Comparison of ENCODE assay signal across 19 mouse cellular contexts in the genomic region with DNA sequence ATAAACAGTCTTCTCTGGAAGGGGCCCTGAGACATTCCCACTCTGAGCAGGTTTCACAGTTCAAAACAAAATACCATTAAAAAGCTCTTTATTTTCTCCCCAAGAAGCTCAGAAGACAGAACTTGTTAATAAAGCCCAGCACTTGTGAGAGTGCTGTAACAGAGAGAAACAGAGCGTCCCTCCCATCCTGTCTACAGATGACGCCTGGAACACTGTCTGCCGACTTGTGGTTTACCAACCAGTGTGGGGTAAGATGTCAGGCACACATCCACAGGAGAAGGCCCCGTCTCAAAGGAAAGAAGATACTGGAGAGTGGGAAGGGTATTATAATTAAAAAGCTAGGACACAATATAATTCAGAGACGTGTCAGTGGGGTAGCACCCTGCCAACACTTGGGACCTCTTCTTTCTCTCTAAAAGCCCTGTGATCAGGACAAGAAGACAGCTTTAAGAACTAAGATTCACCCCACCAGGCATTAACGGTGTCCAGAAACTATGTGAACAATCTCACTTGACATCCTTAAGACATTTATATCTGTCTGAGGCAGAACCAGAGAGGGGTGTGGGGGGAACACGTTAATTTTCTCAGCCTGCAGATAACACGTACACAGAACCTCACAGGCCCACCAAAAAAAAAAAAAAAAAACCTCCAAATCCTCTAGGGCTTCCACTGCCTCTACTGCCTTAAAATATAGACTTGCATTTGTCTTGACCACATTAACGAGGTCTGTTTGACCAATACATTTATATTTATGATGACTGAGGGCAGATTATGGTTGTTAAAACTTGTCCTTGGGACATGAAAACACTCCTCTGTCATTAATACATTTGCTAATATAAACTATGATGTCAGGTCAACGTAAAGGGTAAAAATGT. TPM values are rescaled to one million over a fixed set of nuclear protein-coding genes. Genes with fewer than 3 reads are reported as not detected.
A peak's percentile ranks its signal among the peaks of the same experiment; 100 is the strongest.
DNase-seq lines count a peak whose midpoint lies in the region; ATAC-seq lines count a peak whose summit lies in the region.
"Had no signal": no experiment of that assay in that cellular context is flagged by ENCODE, and none has a peak within 500 bp of the region (broad histone marks: within the 10 kb centered on the region; RNA-seq: fewer than 3 reads in every experiment).

No protein-coding gene starts in this region.

- intact Hi-C loops in left cerebral cortex, postnatal 14 days (cut with DNase I), result no loop called here

- peak overlapping the region; percentile 85 for H3K27ac ChIP-seq in intestine, embryonic 16.5 days (ENCODE audit: low read length)
- H3K27ac ChIP-seq: embryonic facial prominence, embryonic 12.5 days; hindbrain, postnatal 0 days; macrophage; midbrain, embryonic 15.5 days; neural tube, embryonic 13.5 days had no signal

- no peaks in the 10 kb centered on the region for H3K36me3 ChIP-seq in intestine, embryonic 16.5 days (ENCODE audit: control insufficient read depth, insufficient read depth, low read length)
- H3K36me3 ChIP-seq: embryonic facial prominence, embryonic 12.5 days; midbrain, embryonic 15.5 days; neural tube, embryonic 13.5 days had no signal

- H3K9me3 ChIP-seq in intestine, embryonic 16.5 days (ENCODE audit: control insufficient read depth, low read length), result no peaks in the 10 kb centered on the region
- H3K9me3 ChIP-seq: embryonic facial prominence, embryonic 12.5 days; midbrain, embryonic 15.5 days; neural tube, embryonic 13.5 days had no signal

- WGBS in intestine, embryonic 16.5 days, result 41% methylated on average over 10 of the region's 10 CpGs

- DNase-seq in heart, adult 11 months, result peak; percentile 73
- DNase-seq in heart, postnatal 4 days, result no peak
- peak; percentile 19 for DNase-seq in 3T3-L1 (ENCODE audit: low read depth, low spot score)
- no peak for DNase-seq in left cerebral cortex, postnatal 14 days (ENCODE audit: low spot score in 2 of 2)
- DNase-seq in cerebellum, adult 9-11 months, result no peak
- DNase-seq: cerebellum, postnatal 36 days; gastrocnemius, postnatal 10 days; thymus, postnatal 4 days had no signal

- no peak overlapping the region for H3K9ac ChIP-seq in intestine, embryonic 16.5 days (ENCODE audit: low read depth, low read length)
- H3K9ac ChIP-seq: embryonic facial prominence, embryonic 12.5 days; midbrain, embryonic 15.5 days; neural tube, embryonic 13.5 days had no signal

- H3K4me1 ChIP-seq in intestine, embryonic 16.5 days (ENCODE audit: control insufficient read depth, insufficient read depth, low read length), result peaks cover 26% of the 10 kb centered on the region
- H3K4me1 ChIP-seq: embryonic facial prominence, embryonic 12.5 days; midbrain, embryonic 15.5 days; neural tube, embryonic 13.5 days had no signal

- ATAC-seq in intestine, embryonic 16.5 days, result peak; percentile 55
- ATAC-seq in megakaryocyte progenitor cell, adult 5-6 weeks (replicated peaks; ENCODE audit: poor library complexity), result peak; percentile 75
- ATAC-seq in monocyte, adult 5-6 weeks (replicated peaks; ENCODE audit: insufficient number of reproducible peaks, low FRiP score, low TSS enrichment, poor library complexity, severe bottlenecking), result no peak
- ATAC-seq: hindbrain, postnatal 0 days; midbrain, embryonic 15.5 days had no signal

- H3K4me2 ChIP-seq in intestine, embryonic 16.5 days (ENCODE audit: low read depth, low read length), result no peak overlapping the region
- H3K4me2 ChIP-seq: embryonic facial prominence, embryonic 12.5 days; midbrain, embryonic 15.5 days; neural tube, embryonic 13.5 days had no signal

- no peak overlapping the region for H3K4me3 ChIP-seq in intestine, embryonic 16.5 days (ENCODE audit: low read length)
- H3K4me3 ChIP-seq: embryonic facial prominence, embryonic 12.5 days; midbrain, embryonic 15.5 days; neural tube, embryonic 13.5 days had no signal

- 0 out of 2 replicates have a peak, but pooled peaks cover 2% of the 10 kb centered on the region for H3K27me3 ChIP-seq in intestine, embryonic 16.5 days (replicated peaks; ENCODE audit: control insufficient read depth, insufficient read depth, low read length)
- H3K27me3 ChIP-seq: midbrain, embryonic 15.5 days; neural tube, embryonic 13.5 days; Patski had no signal

RNA-seq across cellular contexts. Expression of a gene that starts 29.6 kb away (rescaled TPM):
- total RNA-seq in heart, postnatal 4 days (2021), result under 1 TPM in 1 of 2 experiments, not detected in 1; 0.14 TPM
- 1.1 and 1.5 TPM in 2 replicates for polyA plus RNA-seq in intestine, embryonic 16.5 days (2015; fragmentation: Nextera tagmentation; extraction: Ambion mirVana)
- total RNA-seq in megakaryocyte progenitor cell, adult 5-6 weeks (2015), result 0.49 and 0.67 TPM in 2 replicates
- 0.33 TPM in 1 of 2 replicates, not detected in the other for total RNA-seq in megakaryocyte progenitor cell, adult 5-6 weeks (2017)
- under 1 TPM in 1 of 2 experiments, not detected in 1; 0.36 TPM for total RNA-seq in left cerebral cortex, postnatal 14 days (2021)
- not detected in 3 replicates for total RNA-seq in monocyte, adult 5-6 weeks (2017)
- total RNA-seq: heart, postnatal 14 days had no signal
- polyA plus RNA-seq: embryonic facial prominence, embryonic 12.5 days; limb, embryonic 11.5 days; macrophage; midbrain, embryonic 15.5 days; neural tube, embryonic 13.5 days; Patski had no signal

RNA-seq across cellular contexts. Expression of a gene that starts 49.1 kb away (rescaled TPM):
- 10 to 100 TPM; 13.7 to 20.6 TPM for total RNA-seq in heart, postnatal 4 days (2021)
- polyA plus RNA-seq in intestine, embryonic 16.5 days (2015; fragmentation: Nextera tagmentation; extraction: Ambion mirVana), result 30.0 and 33.8 TPM in 2 replicates
- total RNA-seq in megakaryocyte progenitor cell, adult 5-6 weeks (2015), result 11.6 and 14.7 TPM in 2 replicates
- total RNA-seq in megakaryocyte progenitor cell, adult 5-6 weeks (2017), result 10.3 and 15.2 TPM in 2 replicates
- 1 to 10 TPM in 1 of 2 experiments, under 1 TPM in 1; 0.64 to 1.4 TPM for total RNA-seq in left cerebral cortex, postnatal 14 days (2021)
- 5.3 to 9.2 TPM (median 5.4 TPM) in 3 replicates for total RNA-seq in monocyte, adult 5-6 weeks (2017)

Comparison
In these comparisons a context has a peak if more than half of its experiments do, and no peak if none do; other contexts are left out.
1. DNase-seq: peak in heart, adult 11 months (single experiment) and 3T3-L1 (single experiment); none in heart, postnatal 4 days (single experiment), left cerebral cortex, postnatal 14 days (0 of 2) and cerebellum, adult 9-11 months (single experiment).